Mouse (Mus musculus) ES-E14 (cell line): ENCODE measurements around the gene N4bp1. TPM values are rescaled to one million over a fixed set of nuclear protein-coding genes. Genes with fewer than 3 reads are reported as not detected.
A peak's percentile ranks its signal among the peaks of the same experiment; 100 is the strongest.

ENCODE experiments used
- DNase-seq: peaks from one replicate; pipeline ENCODE4 v3.0.0-alpha.2; 2013; ENCODE audit warnings: low read depth, low spot score
- H3K27ac ChIP-seq: 2 replicates; pipeline ENCODE4 v1.5.1; 2012; ENCODE audit warnings: low read depth, mild to moderate bottlenecking, low read length, moderate library complexity, mixed read lengths; ENCODE audit not compliant: poor library complexity, insufficient read depth, severe bottlenecking
- H3K36me3 ChIP-seq: 2 replicates; pipeline ENCODE4 v1.6.1; 2012; ENCODE audit warnings: mild to moderate bottlenecking, low read length, moderate library complexity, mixed read lengths; ENCODE audit not compliant: control insufficient read depth, poor library complexity, insufficient read depth, severe bottlenecking
- H3K4me1 ChIP-seq, 2 experiments: fragments of 150-350 bp in 1 of 2; sonication (generic) in 1 of 2; 2 replicates each; pipeline ENCODE4 v1.6.1; 2012; ENCODE audit warnings: low read length in 2 of 2, mild to moderate bottlenecking in 1 of 2, mixed read lengths in 1 of 2; ENCODE audit not compliant: control insufficient read depth in 2 of 2, insufficient read depth in 2 of 2, poor library complexity in 1 of 2
- H3K4me3 ChIP-seq, 2 experiments: fragments of 150-350 bp in 1 of 2; sonication (generic) in 1 of 2; 2 replicates each; pipeline ENCODE4 v1.5.1; 2012; ENCODE audit warnings: low read length in 2 of 2, low read depth in 1 of 2, mild to moderate bottlenecking in 1 of 2, mixed read lengths in 1 of 2; ENCODE audit not compliant: insufficient read depth in 1 of 2, poor library complexity in 1 of 2, severe bottlenecking in 1 of 2
- H3K9ac ChIP-seq: 2 replicates; pipeline ENCODE4 v1.6.1; 2012; ENCODE audit warnings: low read depth, mild to moderate bottlenecking, low read length, mixed read lengths; ENCODE audit not compliant: poor library complexity, insufficient read depth, severe bottlenecking
- H3K9me3 ChIP-seq: fragments of 150-350 bp; sonication (generic); 2 replicates; pipeline ENCODE4 v1.6.1; 2012; ENCODE audit warnings: low read depth, mild to moderate bottlenecking, low read length; ENCODE audit not compliant: control insufficient read depth, insufficient read depth
- CHD2 ChIP-seq: IDR thresholded peaks from 2 replicates; pipeline ENCODE4 v1.6.1; 2014; ENCODE audit warnings: mild to moderate bottlenecking, low read depth, low read length, inconsistent platforms
- HCFC1 ChIP-seq: IDR thresholded peaks from 2 replicates; pipeline ENCODE4 v1.6.1; 2012; ENCODE audit warnings: low read length, inconsistent platforms, borderline replicate concordance; ENCODE audit not compliant: insufficient read depth
- MAFK ChIP-seq: IDR thresholded peaks from 2 replicates; pipeline ENCODE4 v1.6.1; 2014; ENCODE audit warnings: mild to moderate bottlenecking, low read depth, low read length, inconsistent platforms; ENCODE audit not compliant: insufficient read depth
- ZC3H11A ChIP-seq: IDR thresholded peaks from 2 replicates; pipeline ENCODE4 v1.6.1; 2012; ENCODE audit warnings: low read depth, mild to moderate bottlenecking, inconsistent platforms, low read length, borderline replicate concordance
- ZNF384 ChIP-seq: IDR thresholded peaks from 2 replicates; pipeline ENCODE4 v1.6.1; 2012; ENCODE audit warnings: low read depth, low read length, inconsistent platforms
- in situ Hi-C, 2 experiments: fragments of 600-800 bp; cut with MboI; formaldehyde crosslinking; loops; one replicate each; pipeline ENCODE4 v1.15.1; 2025; ENCODE audit warnings: low sequenced_read_pairs in 2 of 2, inconsistent platforms in 1 of 2; ENCODE audit not compliant: unreplicated experiment in 2 of 2
- total RNA-seq: library from RNA; depleted of rRNA; stranded (reverse); fragments of 300-350 nt; gene quantifications from 2 replicates; pipeline ENCODE4 v1.2.3, GENCODE M21; 2012

Gene N4bp1
- total RNA-seq, 1 experiment, result 40.2 TPM

GRCm38 (mm10) chr8:86897726-86898419 lies 12.8 kb upstream of the N4bp1 start:
- no peak overlapping the region for H3K4me3 ChIP-seq
- H3K27ac ChIP-seq, result no peak overlapping the region; the same call in 1 of the 2 replicates
- TF ChIP-seq MAFK (no peak), ZNF384 (no peak), CHD2 (no peak), HCFC1 (no peak), ZC3H11A (no peak)
- in situ Hi-C loops, result no loop called here
- H3K4me1 ChIP-seq, result peaks cover 10 to 27% of the 10 kb centered on the region in 2 experiments
- H3K36me3 ChIP-seq, result no peaks in the 10 kb centered on the region
- DNase-seq, result no peak
- no peak overlapping the region for H3K9ac ChIP-seq
- H3K9me3 ChIP-seq, result no peaks in the 10 kb centered on the region

DNA sequence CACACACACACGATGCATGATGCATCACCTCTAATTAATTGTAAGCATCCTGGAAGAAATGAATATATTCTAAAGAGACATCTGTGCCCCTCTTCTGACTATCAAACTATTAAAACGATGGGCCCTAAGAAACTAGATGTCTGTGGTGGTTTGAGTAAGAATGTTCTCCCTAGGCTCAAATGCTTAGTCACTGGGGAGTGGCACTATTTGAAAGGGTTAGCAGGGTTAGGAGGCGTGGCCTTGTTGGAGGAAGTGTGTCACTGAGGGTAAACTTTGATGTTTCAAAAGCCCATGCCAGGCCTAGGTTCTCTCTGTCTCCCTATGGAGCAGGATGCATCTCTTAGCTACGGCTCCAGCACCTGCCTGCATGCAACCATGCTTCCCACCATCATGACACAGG lies 10.3 kb upstream of the N4bp1 start:
- peaks cover 5 to 25% of the 10 kb centered on the region in 2 experiments for H3K4me1 ChIP-seq
- H3K36me3 ChIP-seq, result no peaks in the 10 kb centered on the region
- in situ Hi-C loops, result no loop called here
- no peak for TF ChIP-seq HCFC1
- peak; percentile 83 for TF ChIP-seq MAFK
- no peak overlapping the region; the same call in 1 of the 2 replicates for H3K27ac ChIP-seq
- H3K9me3 ChIP-seq, result no peaks in the 10 kb centered on the region
- H3K4me3 ChIP-seq, result no peak overlapping the region
- no peak overlapping the region for H3K9ac ChIP-seq
- no peak for DNase-seq

GRCm38 (mm10) chr8:86894194-86894761 lies 9.2 kb upstream of the N4bp1 start:
- TF ChIP-seq CHD2 (no peak), ZC3H11A (no peak), ZNF384 (no peak), HCFC1 (no peak)
- H3K9me3 ChIP-seq, result no peaks in the 10 kb centered on the region
- DNase-seq, result no peak
- no peak overlapping the region for H3K4me3 ChIP-seq
- H3K27ac ChIP-seq, result peak overlapping the region; percentile 59; the same call in 1 of the 2 replicates
- in situ Hi-C loops, result no loop called here
- H3K4me1 ChIP-seq, result peaks cover 7 to 26% of the 10 kb centered on the region in 2 experiments
- no peaks in the 10 kb centered on the region for H3K36me3 ChIP-seq
- no peak overlapping the region for H3K9ac ChIP-seq

DNA sequence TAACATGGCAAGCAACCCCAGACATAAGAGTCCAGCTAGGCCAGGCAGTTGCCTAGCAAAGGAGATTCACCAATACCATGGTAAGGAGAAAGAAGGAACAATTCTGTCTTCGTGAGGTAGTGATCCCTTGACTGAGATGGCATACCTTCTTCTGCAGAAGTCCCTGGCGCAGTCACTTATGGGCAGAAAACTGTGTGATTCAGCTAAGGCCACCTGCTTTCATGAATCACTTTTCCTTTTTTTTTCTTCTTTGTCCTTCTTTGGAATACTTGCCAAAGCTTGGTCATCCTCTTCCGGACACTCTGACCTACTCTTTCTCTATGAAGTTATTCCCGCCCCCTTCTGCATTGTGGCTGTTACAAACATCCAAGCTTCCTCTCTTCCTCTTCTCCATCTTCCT lies 8.5 kb upstream of the N4bp1 start:
- no peak for DNase-seq
- Histone ChIP-seq H3K4me3 (no peak overlapping the region), H3K9me3 (no peaks in the 10 kb centered on the region), H3K9ac (no peak overlapping the region), H3K4me1 (peaks cover 12 to 31% of the 10 kb centered on the region in 2 experiments), H3K27ac (no peak overlapping the region; the same call in 1 of the 2 replicates), H3K36me3 (no peaks in the 10 kb centered on the region)
- in situ Hi-C loops, result no loop called here
- TF ChIP-seq MAFK, result no peak
- TF ChIP-seq HCFC1, result no peak
- TF ChIP-seq ZC3H11A, result no peak
- TF ChIP-seq ZNF384, result no peak
- TF ChIP-seq CHD2, result no peak
